Mouse (Mus musculus): ENCODE measurements around the gene Sytl3.

Gene Sytl3

GRCm38 (mm10) chr17:6752375-6752774, 93.5 kb downstream of the Sytl3 start:
- DNase-seq (ENCODE audit: low spot score in 2 of 2) = no peak

- no peak for DNase-seq (ENCODE audit: low spot score in 2 of 2)
These were observed 96.3 kb downstream of the Sytl3 start for GRCm38 (mm10) chr17:6755176-6755575.

GRCm38 (mm10) chr17:6755873-6756272, 97.0 kb downstream of the Sytl3 start:
- no peak for DNase-seq (ENCODE audit: low spot score in 2 of 2)

- DNase-seq (ENCODE audit: low spot score in 2 of 2) = no peak
These were observed 99.0 kb downstream of the Sytl3 start for GRCm38 (mm10) chr17:6757902-6758301.

- no peak for DNase-seq (ENCODE audit: low spot score in 2 of 2)
These were observed 100.0 kb downstream of the Sytl3 start for GRCm38 (mm10) chr17:6758845-6759244.

- DNase-seq (ENCODE audit: low spot score in 2 of 2) = no peak
These were observed 100.9 kb downstream of the Sytl3 start for GRCm38 (mm10) chr17:6759717-6760292.

GRCm38 (mm10) chr17:6763513-6764226, 104.8 kb downstream of the Sytl3 start:
- no peak for DNase-seq (ENCODE audit: low spot score in 2 of 2)

- no peak for DNase-seq (ENCODE audit: low spot score in 2 of 2)
These were observed 105.3 kb downstream of the Sytl3 start for GRCm38 (mm10) chr17:6764227-6764593.

GRCm38 (mm10) chr17:6764730-6765129, 105.8 kb downstream of the Sytl3 start:
- no peak for DNase-seq (ENCODE audit: low spot score in 2 of 2)

- no peak for DNase-seq (ENCODE audit: low spot score in 2 of 2)
These were observed 107.0 kb downstream of the Sytl3 start for GRCm38 (mm10) chr17:6765886-6766285.

- DNase-seq (ENCODE audit: low spot score in 2 of 2) = no peak
These were observed 107.9 kb downstream of the Sytl3 start for GRCm38 (mm10) chr17:6766823-6767222.

GRCm38 (mm10) chr17:6767771-6768170, 108.9 kb downstream of the Sytl3 start:
- no peak for DNase-seq (ENCODE audit: low spot score in 2 of 2)

- no peak for DNase-seq (ENCODE audit: low spot score in 2 of 2)
These were observed 109.5 kb downstream of the Sytl3 start for GRCm38 (mm10) chr17:6768301-6768788.

- DNase-seq (ENCODE audit: low spot score in 2 of 2) = no peak
These were observed 110.7 kb downstream of the Sytl3 start for GRCm38 (mm10) chr17:6769602-6770001.

- DNase-seq (ENCODE audit: low spot score in 2 of 2) = no peak
These were observed 113.0 kb downstream of the Sytl3 start for GRCm38 (mm10) chr17:6771661-6772489.

GRCm38 (mm10) chr17:6772490-6772773, 113.5 kb downstream of the Sytl3 start:
- DNase-seq (ENCODE audit: low spot score in 2 of 2) = no peak

- DNase-seq (ENCODE audit: low spot score in 2 of 2) = no peak
These were observed 114.5 kb downstream of the Sytl3 start for GRCm38 (mm10) chr17:6773249-6773966.

GRCm38 (mm10) chr17:6775221-6775620, 116.3 kb downstream of the Sytl3 start:
- no peak for DNase-seq (ENCODE audit: low spot score in 2 of 2)

- DNase-seq (ENCODE audit: low spot score in 2 of 2) = no peak
These were observed 116.8 kb downstream of the Sytl3 start for GRCm38 (mm10) chr17:6775671-6776070.

GRCm38 (mm10) chr17:6776123-6776522, 117.2 kb downstream of the Sytl3 start:
- DNase-seq (ENCODE audit: low spot score in 2 of 2) = no peak

GRCm38 (mm10) chr17:6776576-6776975, 117.7 kb downstream of the Sytl3 start:
- DNase-seq (ENCODE audit: low spot score in 2 of 2) = no peak

GRCm38 (mm10) chr17:6777061-6777460, 118.2 kb downstream of the Sytl3 start:
- DNase-seq (ENCODE audit: low spot score in 2 of 2) = no peak
